Mouse (Mus musculus) embryonic facial prominence, embryonic 12.5 days (tissue): Measurements from ENCODE around the gene Krt87. TPM values are rescaled to one million over a fixed set of nuclear protein-coding genes. Genes with fewer than 3 reads are reported as not detected.

Experiments
- ATAC-seq: fragments of 200-750 bp; cut with Nextera tagmentation; 2 replicates; pipeline ENCODE4 v1.8.0; 2017; ENCODE audit not compliant: insufficient number of reproducible peaks, insufficient read depth, low FRiP score, low TSS enrichment
- H3K27ac ChIP-seq: fragments of 300-500 bp; sonication (generic); 2 replicates; pipeline ENCODE4 v1.5.1; 2016; ENCODE audit warnings: mild to moderate bottlenecking
- H3K27me3 ChIP-seq: fragments of 300-500 bp; sonication (generic); 2 replicates; pipeline ENCODE4 v1.6.1; 2016; ENCODE audit warnings: mild to moderate bottlenecking, moderate library complexity
- H3K36me3 ChIP-seq: fragments of 300-500 bp; sonication (generic); 2 replicates; pipeline ENCODE4 v1.6.1; 2016; ENCODE audit warnings: mild to moderate bottlenecking
- H3K4me1 ChIP-seq: fragments of 300-500 bp; sonication (generic); 2 replicates; pipeline ENCODE4 v1.6.1; 2016
- H3K4me2 ChIP-seq: fragments of 300-500 bp; sonication (generic); replicated peaks from 2 replicates; pipeline ENCODE4 v1.6.1; 2016; ENCODE audit warnings: mild to moderate bottlenecking, moderate library complexity
- H3K4me3 ChIP-seq: fragments of 300-500 bp; sonication (generic); 2 replicates; pipeline ENCODE4 v1.5.1; 2016; ENCODE audit warnings: mild to moderate bottlenecking
- H3K9ac ChIP-seq: fragments of 300-500 bp; sonication (generic); 2 replicates; pipeline ENCODE4 v1.6.1; 2016; ENCODE audit warnings: mild to moderate bottlenecking, moderate library complexity
- H3K9me3 ChIP-seq: fragments of 300-500 bp; sonication (generic); 2 replicates; pipeline ENCODE4 v1.6.1; 2016; ENCODE audit warnings: mild to moderate bottlenecking, moderate library complexity
- WGBS: fragments of 180-500 bp; shearing (Covaris S2); methylation state at CpG from one replicate; pipeline ENCODE4 v1.1.7; 2016; 5-methylcytosine and 5-hydroxymethylcytosine counted together
- polyA plus RNA-seq: library from polyadenylated mRNA; unstranded; fragments of >200 nt; fragmentation: Nextera tagmentation; extraction: Ambion mirVana; gene quantifications from 2 replicates; pipeline ENCODE4 v1.2.1, GENCODE M21; 2016

The Krt87 gene
- polyA plus RNA-seq, 1 experiment from 2014 or later = 0.54 TPM

- no peak overlapping the region for H3K4me2 ChIP-seq
- H3K27ac ChIP-seq = no peak overlapping the region
- no peaks in the 10 kb centered on the region for H3K4me1 ChIP-seq
- no peaks in the 10 kb centered on the region for H3K36me3 ChIP-seq
- no peaks in the 10 kb centered on the region for H3K27me3 ChIP-seq
- H3K9me3 ChIP-seq = no peaks in the 10 kb centered on the region
- no peak overlapping the region for H3K4me3 ChIP-seq
- no peak for ATAC-seq
- 39% methylated on average over 5 of the region's 5 CpGs for WGBS
- no peak overlapping the region for H3K9ac ChIP-seq
Measured at GRCm38 (mm10) chr15:101388034-101388541, 50.5 kb downstream of the Krt87 start.

GRCm38 (mm10) chr15:101387176-101387575 lies 51.4 kb downstream of the Krt87 start:
- 67% methylated on average over 3 of the region's 3 CpGs for WGBS
- no peak for ATAC-seq

DNA sequence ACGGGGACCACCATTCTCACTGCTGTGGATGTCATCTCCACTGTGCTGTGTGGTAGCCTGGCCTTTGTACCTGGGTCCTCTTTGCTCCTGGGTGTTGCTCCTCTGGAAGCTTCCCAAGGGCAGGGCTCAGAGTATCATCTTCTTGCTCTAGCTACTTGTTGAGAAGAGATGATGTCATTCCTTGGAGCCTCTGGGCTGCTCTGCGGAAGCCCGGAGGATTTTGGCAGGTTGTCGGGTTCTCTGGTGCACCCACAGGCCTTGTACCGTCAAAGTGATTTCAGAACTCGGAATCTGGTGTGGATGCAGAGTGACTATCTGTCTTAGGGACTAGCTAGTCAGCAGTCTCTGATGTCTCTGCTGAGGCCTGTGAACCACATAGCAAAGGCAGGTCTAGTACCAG lies 53.5 kb downstream of the Krt87 start:
- ATAC-seq = no peak
- H3K27me3 ChIP-seq = no peaks in the 10 kb centered on the region
- H3K4me2 ChIP-seq = no peak overlapping the region
- no peak overlapping the region for H3K4me3 ChIP-seq
- H3K4me1 ChIP-seq = no peaks in the 10 kb centered on the region
- H3K9me3 ChIP-seq = no peaks in the 10 kb centered on the region
- no peaks in the 10 kb centered on the region for H3K36me3 ChIP-seq
- no peak overlapping the region for H3K9ac ChIP-seq
- 84% methylated on average over 6 of the region's 6 CpGs for WGBS
- no peak overlapping the region for H3K27ac ChIP-seq

More at GRCm38 (mm10) chr15:101387176-101387575, 51.4 kb downstream of the Krt87 start:
- Histone ChIP-seq H3K9me3 (no peaks in the 10 kb centered on the region), H3K27ac (no peak overlapping the region), H3K4me1 (no peaks in the 10 kb centered on the region), H3K27me3 (no peaks in the 10 kb centered on the region), H3K4me2 (no peak overlapping the region), H3K36me3 (no peaks in the 10 kb centered on the region), H3K4me3 (no peak overlapping the region), H3K9ac (no peak overlapping the region)

GRCm38 (mm10) chr15:101384610-101385009 lies 54.0 kb downstream of the Krt87 start:
- 80% methylated on average over 7 of the region's 7 CpGs for WGBS
- H3K9me3 ChIP-seq = no peaks in the 10 kb centered on the region
- ATAC-seq = no peak
- no peaks in the 10 kb centered on the region for H3K4me1 ChIP-seq
- H3K36me3 ChIP-seq = no peaks in the 10 kb centered on the region
- H3K27me3 ChIP-seq = no peaks in the 10 kb centered on the region
- H3K4me2 ChIP-seq = no peak overlapping the region
- H3K27ac ChIP-seq = no peak overlapping the region
- H3K4me3 ChIP-seq = no peak overlapping the region
- no peak overlapping the region for H3K9ac ChIP-seq

DNA sequence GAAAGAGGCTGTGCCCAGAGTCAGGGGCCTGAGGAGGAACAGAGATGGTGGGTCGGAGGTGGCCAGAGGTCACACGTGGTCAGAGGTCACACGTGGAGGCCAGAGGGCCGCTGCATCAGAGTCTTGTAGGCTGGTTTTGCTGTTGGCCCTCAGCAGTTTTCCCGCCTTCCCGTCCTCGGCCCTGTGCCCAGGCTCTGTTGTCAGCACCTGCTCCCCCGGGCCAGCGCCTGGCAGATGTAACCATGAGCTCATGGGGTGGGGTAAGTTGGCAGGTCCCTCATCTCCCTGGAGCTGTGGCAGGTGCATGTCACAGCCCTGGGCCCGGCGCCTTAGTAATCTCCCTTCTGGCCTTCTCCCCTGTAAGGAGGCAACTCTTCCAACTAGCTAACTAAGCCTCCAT lies 55.8 kb downstream of the Krt87 start:
- Histone ChIP-seq H3K9ac (no peak overlapping the region), H3K4me1 (no peaks in the 10 kb centered on the region), H3K4me3 (no peak overlapping the region), H3K9me3 (no peaks in the 10 kb centered on the region), H3K27me3 (no peaks in the 10 kb centered on the region), H3K4me2 (no peak overlapping the region), H3K27ac (no peak overlapping the region), H3K36me3 (no peaks in the 10 kb centered on the region)
- 65% methylated on average over 11 of the region's 11 CpGs for WGBS
- ATAC-seq = no peak

- Histone ChIP-seq H3K4me2 (no peak overlapping the region), H3K36me3 (no peaks in the 10 kb centered on the region), H3K27ac (no peak overlapping the region), H3K4me3 (no peak overlapping the region), H3K27me3 (no peaks in the 10 kb centered on the region), H3K4me1 (no peaks in the 10 kb centered on the region), H3K9ac (no peak overlapping the region), H3K9me3 (no peaks in the 10 kb centered on the region)
- 68% methylated on average over 9 of the region's 9 CpGs for WGBS
- ATAC-seq = no peak
Measured at GRCm38 (mm10) chr15:101381758-101382157, 56.8 kb downstream of the Krt87 start.

Other genes with a start within 250 kb of the Krt87 start
- 9.5 and 10.7 TPM in 2 replicates for gene Grasp, start 214.6 kb downstream of the Krt87 start, polyA plus RNA-seq
- 8.2 and 8.7 TPM in 2 replicates for gene Nr4a1, start 184.5 kb downstream of the Krt87 start, polyA plus RNA-seq
- gene Atg101, start 154.5 kb downstream of the Krt87 start, polyA plus RNA-seq = 61.7 and 64.5 TPM in 2 replicates
- 1.0 and 1.1 TPM in 2 replicates for gene 6030408B16Rik, start 145.6 kb downstream of the Krt87 start, polyA plus RNA-seq
- gene Krt80, start 68.6 kb downstream of the Krt87 start, polyA plus RNA-seq = 0.35 and 0.45 TPM in 2 replicates
- gene Krt7, start 27.8 kb downstream of the Krt87 start, polyA plus RNA-seq = 14.2 and 15.7 TPM in 2 replicates
- not detected in 2 replicates for gene Krt88, start 8.9 kb upstream of the Krt87 start, polyA plus RNA-seq
- not detected in 2 replicates for gene Krt81, start 24.9 kb upstream of the Krt87 start, polyA plus RNA-seq
- not detected in 2 replicates for gene Krt86, start 34.7 kb upstream of the Krt87 start, polyA plus RNA-seq
- gene Krt83, start 52.7 kb upstream of the Krt87 start, polyA plus RNA-seq = not detected in 2 replicates
- not detected in 2 replicates for gene Gm49425, start 78.5 kb upstream of the Krt87 start, polyA plus RNA-seq
- gene Krt84, start 94.0 kb upstream of the Krt87 start, polyA plus RNA-seq = 0.06 TPM in 1 of 2 replicates, not detected in the other
- not detected in 2 replicates for gene Krt82, start 111.9 kb upstream of the Krt87 start, polyA plus RNA-seq
- gene Krt90, start 124.1 kb upstream of the Krt87 start, polyA plus RNA-seq = 0.34 and 0.59 TPM in 2 replicates
- 0.36 and 0.64 TPM in 2 replicates for gene Krt75, start 135.1 kb upstream of the Krt87 start, polyA plus RNA-seq
- gene Gm5414, start 189.4 kb upstream of the Krt87 start, polyA plus RNA-seq = not detected in 2 replicates
- not detected in 2 replicates for gene Gm5478, start 208.6 kb upstream of the Krt87 start, polyA plus RNA-seq
- not detected in 2 replicates for gene Krt6b, start 241.5 kb upstream of the Krt87 start, polyA plus RNA-seq